Mouse (Mus musculus) embryo, embryonic 10.5 days (tissue): ENCODE measurements around the gene Zbtb16.

Experiments used
- DNase-seq: peaks from one replicate; pipeline ENCODE4 v3.0.0-alpha.2; 2015; ENCODE audit warnings: low spot score

Zbtb16 gene

GRCm38 (mm10) chr9:48835631-48836565 lies at the start of gene Zbtb16:
Gene Zbtb16, minus strand, starts transcription at chr9:48836222.
- peak; percentile 92 for DNase-seq

GRCm38 (mm10) chr9:48872896-48873295 lies 36.9 kb upstream of the Zbtb16 start:
- no peak for DNase-seq

GRCm38 (mm10) chr9:48866523-48867121 lies 30.6 kb upstream of the Zbtb16 start:
- no peak for DNase-seq

- DNase-seq = no peak
Measured at GRCm38 (mm10) chr9:48865235-48865634, 29.2 kb upstream of the Zbtb16 start.

GRCm38 (mm10) chr9:48861481-48861880 lies 25.5 kb upstream of the Zbtb16 start:
- DNase-seq = no peak

- peak; percentile 88 for DNase-seq
Measured at GRCm38 (mm10) chr9:48860526-48860845, 24.5 kb upstream of the Zbtb16 start.

GRCm38 (mm10) chr9:48859828-48860525 lies 24.0 kb upstream of the Zbtb16 start:
- DNase-seq = no peak

GRCm38 (mm10) chr9:48857944-48858343 lies 21.9 kb upstream of the Zbtb16 start:
- no peak for DNase-seq

GRCm38 (mm10) chr9:48856240-48856639 lies 20.2 kb upstream of the Zbtb16 start:
- DNase-seq = no peak

GRCm38 (mm10) chr9:48849531-48849930 lies 13.5 kb upstream of the Zbtb16 start:
- DNase-seq = no peak

GRCm38 (mm10) chr9:48839568-48839967 lies 3.5 kb upstream of the Zbtb16 start:
- no peak for DNase-seq

GRCm38 (mm10) chr9:48838346-48838745 lies 2.3 kb upstream of the Zbtb16 start:
- DNase-seq = no peak

GRCm38 (mm10) chr9:48837181-48837580 lies 1.2 kb upstream of the Zbtb16 start:
- peak; percentile 67 for DNase-seq

GRCm38 (mm10) chr9:48836566-48836930 lies 526 bp upstream of the Zbtb16 start:
- DNase-seq = no peak

GRCm38 (mm10) chr9:48834541-48835411 lies 1.2 kb downstream of the Zbtb16 start:
- DNase-seq = peak; percentile 61

- DNase-seq = no peak
Measured at GRCm38 (mm10) chr9:48834006-48834405, 2.0 kb downstream of the Zbtb16 start.

- no peak for DNase-seq
Measured at GRCm38 (mm10) chr9:48833493-48833892, 2.5 kb downstream of the Zbtb16 start.

- DNase-seq = no peak
Measured at GRCm38 (mm10) chr9:48832473-48833100, 3.4 kb downstream of the Zbtb16 start.

- DNase-seq = no peak
Measured at GRCm38 (mm10) chr9:48831560-48832460, 4.2 kb downstream of the Zbtb16 start.

- no peak for DNase-seq
Measured at GRCm38 (mm10) chr9:48828839-48829238, 7.2 kb downstream of the Zbtb16 start.
